Mouse (Mus musculus): ENCODE results near the gene Slc24a2. TPM values are rescaled to one million over a fixed set of nuclear protein-coding genes. Genes with fewer than 3 reads are reported as not detected.

Slc24a2 gene
- polyA plus RNA-seq, 1 experiment, result not detected

DNA sequence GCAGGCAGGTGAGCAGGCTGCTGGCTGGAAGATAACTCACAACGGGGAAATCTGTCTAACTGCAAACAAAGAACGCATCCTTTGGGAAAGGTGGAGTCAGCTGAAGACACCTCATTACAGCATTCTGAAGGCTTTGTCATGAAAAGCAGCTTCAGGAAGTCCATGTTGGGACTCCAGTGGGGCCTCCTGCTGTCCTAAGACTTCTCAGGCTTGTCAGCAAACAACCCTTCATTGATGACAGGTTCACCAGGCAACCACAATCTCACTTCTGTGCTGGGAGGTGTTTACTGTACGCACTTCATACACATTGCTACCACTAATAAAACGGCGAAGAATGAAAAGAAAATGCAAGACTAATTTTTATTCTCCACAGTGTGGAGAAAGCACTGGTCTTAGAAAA, 165.1 kb downstream of the Slc24a2 start:
- Histone ChIP-seq H3K4me3 (ENCODE audit: insufficient read depth, low read depth, low read length) (no peak overlapping the region), H3K27ac (ENCODE audit: insufficient read depth, low read depth, low read length) (no peak overlapping the region), H3K4me1 (ENCODE audit: control insufficient read depth, insufficient read depth, low read length) (no peaks in the 10 kb centered on the region)
- TF ChIP-seq POLR2A (IDR thresholded peaks at IDR 0.05; ENCODE audit: insufficient read depth, low read depth, low read length), result no peak
- TF ChIP-seq CTCF (IDR thresholded peaks at IDR 0.05; ENCODE audit: insufficient read depth, low read depth, low read length), result no peak
- WGBS, result 79% methylated on average over 5 of the region's 5 CpGs

DNA sequence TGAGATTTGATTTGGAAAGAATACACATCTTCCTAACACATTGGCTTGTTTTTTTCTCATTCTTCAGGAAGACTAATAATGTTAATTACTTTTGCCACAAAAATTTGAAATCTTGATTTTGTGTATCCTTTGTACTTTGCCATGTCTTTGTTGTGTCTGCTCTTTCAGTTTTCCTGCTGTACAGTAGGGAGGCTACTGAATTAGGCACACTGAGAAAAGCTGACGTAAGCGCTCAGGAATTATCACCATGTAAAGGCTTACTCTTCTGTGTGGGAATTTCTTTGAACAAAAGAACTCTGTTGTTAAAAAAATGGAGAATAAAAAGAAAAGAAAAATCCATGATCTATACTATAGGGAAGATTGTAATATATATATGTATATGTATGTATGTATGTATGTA, 165.7 kb downstream of the Slc24a2 start:
- no peak overlapping the region for H3K27ac ChIP-seq (ENCODE audit: insufficient read depth, low read depth, low read length)

DNA sequence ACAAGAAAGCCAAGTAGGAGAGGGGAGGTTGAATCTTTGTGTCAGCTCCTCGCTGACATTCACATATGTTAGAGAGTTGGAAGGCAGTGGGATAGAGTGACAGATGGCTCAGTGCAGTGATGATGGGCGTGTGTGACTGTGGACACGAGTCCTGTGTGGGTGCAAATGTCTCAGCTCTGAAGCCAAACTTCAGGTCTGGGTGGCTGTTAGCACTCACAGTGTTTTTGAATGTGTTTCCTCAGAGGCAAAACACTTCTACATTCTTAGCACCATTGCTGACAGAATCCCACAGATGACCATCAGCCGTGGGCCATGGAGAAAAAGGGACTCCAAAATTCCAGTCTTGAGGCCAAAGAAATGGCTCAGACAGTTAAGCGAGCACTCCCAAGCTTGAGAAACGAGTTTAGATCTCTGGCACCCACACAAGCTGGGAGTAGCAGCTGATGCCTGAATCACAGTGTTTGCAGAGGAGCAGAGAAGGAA, 167.5 kb downstream of the Slc24a2 start:
- Histone ChIP-seq H3K4me1 (ENCODE audit: control insufficient read depth, insufficient read depth, low read length) (no peaks in the 10 kb centered on the region), H3K27ac (ENCODE audit: insufficient read depth, low read depth, low read length) (no peak overlapping the region), H3K4me3 (ENCODE audit: insufficient read depth, low read depth, low read length) (no peak overlapping the region)
- TF ChIP-seq POLR2A (IDR thresholded peaks at IDR 0.05; ENCODE audit: insufficient read depth, low read depth, low read length) (no peak), CTCF (IDR thresholded peaks at IDR 0.05; ENCODE audit: insufficient read depth, low read depth, low read length) (no peak)
- 56% methylated on average over 6 of the region's 6 CpGs for WGBS

More for the DNA sequence above, 165.7 kb downstream of the Slc24a2 start:
- Histone ChIP-seq H3K4me3 (ENCODE audit: insufficient read depth, low read depth, low read length) (no peak overlapping the region), H3K4me1 (ENCODE audit: control insufficient read depth, insufficient read depth, low read length) (no peaks in the 10 kb centered on the region)
- TF ChIP-seq CTCF (IDR thresholded peaks at IDR 0.05; ENCODE audit: insufficient read depth, low read depth, low read length), result no peak
- no peak for TF ChIP-seq POLR2A (IDR thresholded peaks at IDR 0.05; ENCODE audit: insufficient read depth, low read depth, low read length)
- 71% methylated on average over 2 of the region's 2 CpGs for WGBS

- 85% methylated on average over 2 of the region's 2 CpGs for WGBS
- TF ChIP-seq CTCF (IDR thresholded peaks at IDR 0.05; ENCODE audit: insufficient read depth, low read depth, low read length) (no peak), POLR2A (IDR thresholded peaks at IDR 0.05; ENCODE audit: insufficient read depth, low read depth, low read length) (no peak)
Observed at GRCm38 (mm10) chr4:87061696-87062095, 168.6 kb downstream of the Slc24a2 start.

DNA sequence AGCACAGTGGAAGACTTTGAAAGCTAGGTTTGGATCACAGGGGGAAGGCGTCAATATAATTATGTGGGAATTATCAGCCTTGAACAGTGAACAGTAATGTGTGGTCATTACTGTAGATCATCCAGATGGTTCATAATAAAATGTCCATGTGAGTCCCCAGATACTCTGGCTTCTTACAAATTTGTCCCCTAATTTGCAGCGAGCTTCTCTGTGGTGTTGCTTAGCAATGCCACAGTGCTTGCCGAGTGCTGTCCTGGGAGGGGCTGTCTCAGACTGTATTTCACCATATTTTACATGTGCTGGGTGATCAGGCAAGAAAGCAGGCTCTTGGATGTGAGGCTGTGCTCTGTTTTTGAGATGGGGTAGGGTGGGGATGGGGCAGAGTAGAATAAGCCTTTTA, 172.7 kb downstream of the Slc24a2 start:
- no peak for TF ChIP-seq CTCF (IDR thresholded peaks at IDR 0.05; ENCODE audit: insufficient read depth, low read depth, low read length)
- no peak for TF ChIP-seq POLR2A (IDR thresholded peaks at IDR 0.05; ENCODE audit: insufficient read depth, low read depth, low read length)
- Histone ChIP-seq H3K4me3 (ENCODE audit: insufficient read depth, low read depth, low read length) (no peak overlapping the region), H3K4me1 (ENCODE audit: control insufficient read depth, insufficient read depth, low read length) (no peaks in the 10 kb centered on the region), H3K27ac (ENCODE audit: insufficient read depth, low read depth, low read length) (no peak overlapping the region)
- 23% methylated on average over 3 of the region's 3 CpGs for WGBS

More at GRCm38 (mm10) chr4:87061696-87062095, 168.6 kb downstream of the Slc24a2 start:
- no peak overlapping the region for H3K27ac ChIP-seq (ENCODE audit: insufficient read depth, low read depth, low read length)
- H3K4me1 ChIP-seq (ENCODE audit: control insufficient read depth, insufficient read depth, low read length), result no peaks in the 10 kb centered on the region
- no peak overlapping the region for H3K4me3 ChIP-seq (ENCODE audit: insufficient read depth, low read depth, low read length)

GRCm38 (mm10) chr4:87055768-87056167, 174.5 kb downstream of the Slc24a2 start:
- no peak overlapping the region for H3K27ac ChIP-seq (ENCODE audit: insufficient read depth, low read depth, low read length)
- 78% methylated on average over 7 of the region's 7 CpGs for WGBS
- H3K4me1 ChIP-seq (ENCODE audit: control insufficient read depth, insufficient read depth, low read length), result no peaks in the 10 kb centered on the region
- H3K4me3 ChIP-seq (ENCODE audit: insufficient read depth, low read depth, low read length), result no peak overlapping the region
- no peak for TF ChIP-seq POLR2A (IDR thresholded peaks at IDR 0.05; ENCODE audit: insufficient read depth, low read depth, low read length)
- no peak for TF ChIP-seq CTCF (IDR thresholded peaks at IDR 0.05; ENCODE audit: insufficient read depth, low read depth, low read length)

DNA sequence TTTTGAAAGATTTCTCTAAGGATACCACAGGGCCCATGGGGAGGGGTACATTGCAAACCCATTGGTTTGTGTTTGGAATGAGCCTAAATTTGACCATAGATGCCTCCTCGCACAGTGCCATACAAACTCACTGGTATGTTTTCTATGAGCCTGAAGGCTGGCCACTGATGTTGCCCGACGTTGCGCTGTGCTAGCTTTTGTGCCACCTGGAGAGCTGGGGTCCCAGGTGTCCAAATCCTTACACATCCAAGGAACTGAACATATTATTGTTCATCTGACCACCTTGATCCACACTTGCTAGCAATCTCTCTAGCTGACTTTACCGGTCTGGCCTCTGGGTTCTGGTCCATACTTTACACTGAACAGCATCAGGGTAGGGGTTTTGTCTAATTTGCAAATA, 177.4 kb downstream of the Slc24a2 start:
- no peaks in the 10 kb centered on the region for H3K4me1 ChIP-seq (ENCODE audit: control insufficient read depth, insufficient read depth, low read length)
- TF ChIP-seq POLR2A (IDR thresholded peaks at IDR 0.05; ENCODE audit: insufficient read depth, low read depth, low read length) (no peak), CTCF (IDR thresholded peaks at IDR 0.05; ENCODE audit: insufficient read depth, low read depth, low read length) (no peak)
- no peak overlapping the region for H3K27ac ChIP-seq (ENCODE audit: insufficient read depth, low read depth, low read length)
- H3K4me3 ChIP-seq (ENCODE audit: insufficient read depth, low read depth, low read length), result no peak overlapping the region
- 98% methylated on average over 5 of the region's 5 CpGs for WGBS

DNA sequence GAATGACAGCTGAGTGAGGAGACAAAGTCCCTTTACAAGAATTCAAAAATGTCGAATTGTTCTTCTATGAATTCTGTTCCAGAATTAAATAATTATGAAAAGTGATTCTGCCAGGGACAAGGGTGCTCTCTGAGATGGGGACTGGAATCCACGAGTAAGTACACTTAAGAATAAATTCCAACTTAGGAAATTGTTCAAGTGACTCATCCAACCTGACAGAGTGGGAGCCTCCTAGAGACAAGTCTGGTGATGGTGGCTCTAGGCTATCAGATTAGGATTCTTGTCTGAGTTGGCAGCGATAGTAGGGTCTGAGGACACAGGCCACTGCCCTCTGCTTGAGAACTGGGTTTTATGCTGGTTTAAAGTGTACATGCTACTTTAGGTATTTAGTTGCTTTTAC, 181.2 kb downstream of the Slc24a2 start:
- TF ChIP-seq CTCF (IDR thresholded peaks at IDR 0.05; ENCODE audit: insufficient read depth, low read depth, low read length), result no peak
- TF ChIP-seq POLR2A (IDR thresholded peaks at IDR 0.05; ENCODE audit: insufficient read depth, low read depth, low read length), result no peak
- Histone ChIP-seq H3K4me1 (ENCODE audit: control insufficient read depth, insufficient read depth, low read length) (no peaks in the 10 kb centered on the region), H3K27ac (ENCODE audit: insufficient read depth, low read depth, low read length) (no peak overlapping the region), H3K4me3 (ENCODE audit: insufficient read depth, low read depth, low read length) (no peak overlapping the region)
- 68% methylated on average over 3 of the region's 3 CpGs for WGBS

DNA sequence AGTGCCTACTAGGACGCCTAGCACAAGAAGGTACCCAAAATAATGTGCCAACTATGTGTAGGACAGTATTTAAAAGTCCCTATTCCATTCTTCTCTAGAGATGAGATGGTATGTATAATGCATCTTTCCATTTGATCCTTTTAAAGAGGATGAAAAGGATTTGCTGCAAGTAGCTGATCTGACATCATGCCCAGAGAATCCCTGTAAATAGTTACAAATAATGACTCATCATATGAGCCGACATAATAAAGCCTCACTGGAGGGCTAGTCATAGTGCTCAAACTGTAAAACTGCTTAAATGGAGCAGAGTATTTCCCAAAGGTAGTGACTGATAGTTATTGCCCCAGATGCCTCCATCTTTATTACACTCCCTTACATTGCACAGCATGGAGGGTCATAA, 183.1 kb downstream of the Slc24a2 start:
- Histone ChIP-seq H3K4me1 (ENCODE audit: control insufficient read depth, insufficient read depth, low read length) (no peaks in the 10 kb centered on the region), H3K4me3 (ENCODE audit: insufficient read depth, low read depth, low read length) (no peak overlapping the region), H3K27ac (ENCODE audit: insufficient read depth, low read depth, low read length) (no peak overlapping the region)
- TF ChIP-seq POLR2A (IDR thresholded peaks at IDR 0.05; ENCODE audit: insufficient read depth, low read depth, low read length) (no peak), CTCF (IDR thresholded peaks at IDR 0.05; ENCODE audit: insufficient read depth, low read depth, low read length) (no peak)
- WGBS, result 68% methylated on average over 2 of the region's 2 CpGs

GRCm38 (mm10) chr4:87043296-87043695, 187.0 kb downstream of the Slc24a2 start:
- TF ChIP-seq CTCF (IDR thresholded peaks at IDR 0.05; ENCODE audit: insufficient read depth, low read depth, low read length) (no peak), POLR2A (IDR thresholded peaks at IDR 0.05; ENCODE audit: insufficient read depth, low read depth, low read length) (no peak)
- Histone ChIP-seq H3K4me3 (ENCODE audit: insufficient read depth, low read depth, low read length) (no peak overlapping the region), H3K4me1 (ENCODE audit: control insufficient read depth, insufficient read depth, low read length) (no peaks in the 10 kb centered on the region), H3K27ac (ENCODE audit: insufficient read depth, low read depth, low read length) (no peak overlapping the region)
- 90% methylated on average over 9 of the region's 9 CpGs for WGBS
